Mouse (Mus musculus) forebrain, embryonic 16.5 days (tissue): Measurements from ENCODE around the gene Slc30a9. TPM values are rescaled to one million over a fixed set of nuclear protein-coding genes. Genes with fewer than 3 reads are reported as not detected.

Source experiments
- ATAC-seq: fragments of 200-750 bp; cut with Nextera tagmentation; 2 replicates; pipeline ENCODE4 v1.8.0; 2017; ENCODE audit warnings: mild to moderate bottlenecking, moderate library complexity
- H3K27ac ChIP-seq: fragments of 300-500 bp; sonication (generic); 2 replicates; pipeline ENCODE4 v1.5.1; 2014; ENCODE audit warnings: low read length, control low read depth
- H3K27me3 ChIP-seq: fragments of 300-500 bp; sonication (generic); replicated peaks from 2 replicates; pipeline ENCODE4 v1.6.1; 2014; ENCODE audit warnings: low read length; ENCODE audit not compliant: control insufficient read depth, insufficient read depth
- H3K36me3 ChIP-seq: fragments of 300-500 bp; sonication (generic); 2 replicates; pipeline ENCODE4 v1.6.1; 2014; ENCODE audit not compliant: control insufficient read depth, insufficient read depth
- H3K4me1 ChIP-seq: fragments of 300-500 bp; sonication (generic); replicated peaks from 2 replicates; pipeline ENCODE4 v1.6.1; 2014; ENCODE audit warnings: low read length; ENCODE audit not compliant: control insufficient read depth, insufficient read depth
- H3K4me2 ChIP-seq: fragments of 300-500 bp; sonication (generic); 2 replicates; pipeline ENCODE4 v1.6.1; 2014; ENCODE audit warnings: mild to moderate bottlenecking, low read length, control low read depth
- H3K4me3 ChIP-seq: fragments of 300-500 bp; sonication (generic); replicated peaks from 2 replicates; pipeline ENCODE4 v1.5.1; 2014; ENCODE audit warnings: mild to moderate bottlenecking, low read length, control low read depth
- H3K9ac ChIP-seq: fragments of 300-500 bp; sonication (generic); replicated peaks from 2 replicates; pipeline ENCODE4 v1.6.1; 2014; ENCODE audit warnings: low read depth, low read length, control low read depth
- H3K9me3 ChIP-seq: fragments of 300-500 bp; sonication (generic); 2 replicates; pipeline ENCODE4 v1.6.1; 2016; ENCODE audit warnings: low read length; ENCODE audit not compliant: control insufficient read depth
- WGBS: fragments of 180-500 bp; shearing (Covaris S2); extraction: QIAGEN DNeasy Blood & Tissue Kit; methylation state at CpG from one replicate; pipeline ENCODE4 v1.1.7; 2014; 5-methylcytosine and 5-hydroxymethylcytosine counted together
- polyA plus RNA-seq: library from polyadenylated mRNA; unstranded; fragments of >200 nt; fragmentation: Nextera tagmentation; extraction: Ambion mirVana; gene quantifications from 2 replicates; pipeline ENCODE4 v1.2.1, GENCODE M21; 2015

Gene Slc30a9
- polyA plus RNA-seq, 1 experiment from 2014 or later: 147 TPM

DNA sequence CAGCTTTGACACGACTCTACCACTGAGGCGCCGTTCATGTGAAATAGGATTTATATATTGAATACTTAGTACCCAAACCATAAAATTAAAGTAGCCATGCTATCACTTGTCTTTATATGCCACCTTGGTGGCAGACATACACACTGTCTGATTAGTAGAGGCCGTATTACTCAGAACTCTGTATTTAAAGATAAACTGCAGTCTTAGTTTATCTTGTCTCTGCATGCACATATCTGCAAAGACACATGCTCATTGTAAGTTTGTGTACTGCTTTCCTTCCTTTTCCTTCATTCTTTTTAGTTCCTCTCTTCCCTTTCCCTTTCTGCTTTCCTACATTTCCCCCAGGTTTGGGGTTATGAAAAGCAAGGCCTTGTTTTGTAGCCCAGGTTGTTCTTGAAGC lies 26.4 kb upstream of the Slc30a9 start:
- Histone ChIP-seq H3K4me2 (no peak overlapping the region), H3K36me3 (peaks cover 13% of the 10 kb centered on the region), H3K27ac (no peak overlapping the region), H3K4me1 (no peaks in the 10 kb centered on the region), H3K27me3 (no peaks in the 10 kb centered on the region), H3K9me3 (no peaks in the 10 kb centered on the region), H3K9ac (no peak overlapping the region), H3K4me3 (no peak overlapping the region)
- 96% methylated on average over 4 of the region's 4 CpGs for WGBS
- no peak for ATAC-seq

DNA sequence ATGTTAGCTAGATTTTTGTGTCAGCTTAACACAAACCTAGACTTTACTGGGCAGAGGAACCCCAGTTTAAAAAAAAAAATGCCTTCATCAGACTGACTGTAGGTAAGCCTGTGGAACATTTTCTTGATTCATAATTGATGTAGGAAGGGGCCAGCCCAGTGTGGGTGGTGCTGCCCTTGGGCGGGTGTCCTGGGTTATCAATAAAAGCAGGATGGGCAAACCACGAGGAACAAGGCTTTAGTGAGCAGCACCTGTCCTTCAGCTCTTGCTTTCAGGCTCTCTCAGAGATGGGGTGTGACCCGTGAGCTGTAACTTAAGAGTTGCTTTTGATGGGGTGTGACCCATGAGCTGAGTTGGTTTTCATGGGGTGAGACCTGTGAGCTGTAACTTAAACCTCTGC lies 11.7 kb upstream of the Slc30a9 start:
- Histone ChIP-seq H3K36me3 (peaks cover 5% of the 10 kb centered on the region; the same call in 1 of the 2 replicates), H3K27ac (no peak overlapping the region), H3K4me3 (no peak overlapping the region), H3K4me1 (no peaks in the 10 kb centered on the region), H3K9ac (no peak overlapping the region), H3K9me3 (no peaks in the 10 kb centered on the region), H3K27me3 (no peaks in the 10 kb centered on the region), H3K4me2 (no peak overlapping the region)
- WGBS: 88% methylated on average over 3 of the region's 3 CpGs
- no peak for ATAC-seq

DNA sequence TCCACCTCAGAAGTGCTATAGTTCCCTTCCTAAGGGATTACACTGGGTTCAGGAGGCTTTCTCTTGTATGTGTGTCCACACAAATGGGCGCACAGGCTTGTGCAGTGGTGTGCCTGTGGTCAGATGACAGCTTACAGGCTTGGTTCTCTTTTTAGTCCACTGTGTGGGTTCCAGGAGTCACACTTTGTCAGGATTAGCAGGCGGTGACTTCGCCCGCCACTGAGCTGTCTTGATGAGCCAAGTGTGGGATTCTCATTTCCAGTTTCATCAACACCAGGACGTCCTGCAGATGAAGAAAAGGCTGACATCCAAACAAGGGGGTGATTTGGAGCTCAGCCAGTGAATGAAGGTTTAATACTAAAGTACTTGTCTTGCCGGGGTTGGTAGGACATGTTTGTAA lies 11.1 kb upstream of the Slc30a9 start:
- Histone ChIP-seq H3K4me3 (no peak overlapping the region), H3K4me2 (no peak overlapping the region), H3K9ac (no peak overlapping the region), H3K9me3 (no peaks in the 10 kb centered on the region), H3K36me3 (peaks cover 4% of the 10 kb centered on the region; the same call in 1 of the 2 replicates), H3K27ac (no peak overlapping the region), H3K4me1 (no peaks in the 10 kb centered on the region), H3K27me3 (no peaks in the 10 kb centered on the region)
- ATAC-seq: no peak
- WGBS: 74% methylated on average over 6 of the region's 6 CpGs

DNA sequence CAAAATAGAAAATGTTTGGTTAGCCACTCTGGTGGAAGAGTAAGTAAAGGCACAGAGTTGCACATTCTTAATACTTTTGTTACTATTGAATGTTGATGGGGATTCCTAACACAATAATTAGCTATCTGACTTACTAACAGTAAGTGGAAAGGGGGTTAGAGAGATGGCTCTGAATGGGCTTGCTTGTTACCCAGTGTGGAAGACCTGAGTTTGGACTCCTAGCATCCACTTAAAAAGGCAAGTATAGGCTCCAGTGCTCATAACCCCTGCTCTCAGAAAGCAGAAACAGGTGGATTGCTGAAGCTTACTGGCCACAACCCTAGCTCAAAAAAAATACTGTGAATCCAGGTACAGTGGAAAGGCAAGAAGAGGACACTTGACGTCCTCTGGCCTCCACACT lies 10.6 kb upstream of the Slc30a9 start:
- Histone ChIP-seq H3K9ac (no peak overlapping the region), H3K4me1 (no peaks in the 10 kb centered on the region), H3K4me2 (no peak overlapping the region), H3K27me3 (no peaks in the 10 kb centered on the region), H3K36me3 (peaks cover 4% of the 10 kb centered on the region; the same call in 1 of the 2 replicates), H3K27ac (no peak overlapping the region), H3K9me3 (no peaks in the 10 kb centered on the region), H3K4me3 (no peak overlapping the region)
- ATAC-seq: no peak
- whole genome bisulfite sequencing: 89% methylated on average over 1 of the region's 1 CpGs

DNA sequence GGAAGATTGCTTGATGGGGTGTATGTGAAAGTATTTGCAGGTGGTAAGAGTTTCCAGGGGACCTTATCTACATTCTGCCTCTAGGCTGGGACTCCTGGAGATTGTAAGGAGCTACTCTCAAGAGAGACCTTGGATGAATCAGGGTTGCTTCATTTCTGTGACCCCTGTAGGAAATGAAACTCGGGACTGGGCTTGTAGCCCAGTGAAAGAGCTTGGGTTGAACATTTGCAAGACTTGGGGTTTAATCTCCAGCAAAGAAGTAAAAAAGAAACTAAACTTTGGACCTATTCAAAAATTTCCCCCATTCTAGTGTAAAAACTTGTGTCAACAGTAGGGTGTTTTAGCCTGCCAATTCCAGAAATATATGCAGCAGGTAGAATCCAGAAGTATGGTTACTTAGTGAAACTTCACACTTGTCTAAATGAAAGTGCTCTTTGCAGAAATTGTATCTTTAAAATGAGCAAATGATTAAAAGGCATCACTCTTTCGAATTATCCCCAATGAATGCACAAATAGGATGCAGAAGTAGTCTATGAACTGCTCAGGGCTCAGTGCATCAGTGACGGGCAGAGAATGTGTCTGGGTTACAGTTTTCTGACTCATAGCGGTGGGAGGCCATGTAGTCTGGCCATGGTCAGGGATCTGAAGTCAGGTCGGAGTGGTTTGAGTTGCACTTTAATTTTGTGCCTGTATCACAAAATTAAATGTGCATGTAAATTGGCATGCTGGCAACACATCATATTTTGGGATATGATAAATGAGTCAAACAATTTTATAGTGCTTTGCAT lies 9.5 kb upstream of the Slc30a9 start:
- H3K4me3 ChIP-seq: no peak overlapping the region
- H3K36me3 ChIP-seq: peaks cover 4% of the 10 kb centered on the region; the same call in 1 of the 2 replicates
- ATAC-seq: no peak
- H3K27me3 ChIP-seq: no peaks in the 10 kb centered on the region
- no peaks in the 10 kb centered on the region for H3K4me1 ChIP-seq
- no peak overlapping the region for H3K27ac ChIP-seq
- no peak overlapping the region for H3K4me2 ChIP-seq
- H3K9ac ChIP-seq: no peak overlapping the region
- WGBS: 87% methylated on average over 5 of the region's 5 CpGs
- no peaks in the 10 kb centered on the region for H3K9me3 ChIP-seq

DNA sequence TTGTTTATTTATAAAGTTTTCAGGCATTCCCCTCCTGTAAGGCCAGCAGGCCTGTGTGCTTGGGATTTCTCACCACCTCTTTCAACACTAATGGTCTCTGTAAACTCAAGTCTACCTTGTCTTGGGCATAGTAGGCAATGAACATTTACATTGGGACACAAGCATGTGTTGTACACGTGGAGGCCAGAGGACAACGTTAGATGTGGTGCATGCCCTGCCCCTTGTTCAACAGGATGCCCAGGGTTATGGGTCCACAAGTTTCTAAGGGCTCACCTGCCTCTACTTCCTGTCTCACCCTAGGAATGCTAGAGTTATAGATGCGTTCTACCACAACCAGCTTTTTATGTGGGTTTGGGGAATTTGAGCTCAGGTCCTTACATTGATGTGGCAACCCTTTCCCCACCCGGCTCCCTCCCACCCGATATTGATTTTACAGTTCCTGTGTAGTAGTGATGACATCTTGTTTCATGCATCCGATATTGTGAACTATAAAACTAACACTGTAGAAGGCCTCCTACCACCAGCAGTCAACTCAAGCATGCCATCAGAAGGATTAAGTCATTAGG lies 6.8 kb upstream of the Slc30a9 start:
- no peak overlapping the region for H3K27ac ChIP-seq
- peaks cover 2% of the 10 kb centered on the region; the same call in 1 of the 2 replicates for H3K36me3 ChIP-seq
- H3K4me1 ChIP-seq: no peaks in the 10 kb centered on the region
- H3K9ac ChIP-seq: no peak overlapping the region
- no peaks in the 10 kb centered on the region for H3K9me3 ChIP-seq
- 97% methylated on average over 6 of the region's 6 CpGs for WGBS
- H3K4me2 ChIP-seq: no peak overlapping the region
- H3K4me3 ChIP-seq: no peak overlapping the region
- no peak for ATAC-seq
- H3K27me3 ChIP-seq: no peaks in the 10 kb centered on the region

DNA sequence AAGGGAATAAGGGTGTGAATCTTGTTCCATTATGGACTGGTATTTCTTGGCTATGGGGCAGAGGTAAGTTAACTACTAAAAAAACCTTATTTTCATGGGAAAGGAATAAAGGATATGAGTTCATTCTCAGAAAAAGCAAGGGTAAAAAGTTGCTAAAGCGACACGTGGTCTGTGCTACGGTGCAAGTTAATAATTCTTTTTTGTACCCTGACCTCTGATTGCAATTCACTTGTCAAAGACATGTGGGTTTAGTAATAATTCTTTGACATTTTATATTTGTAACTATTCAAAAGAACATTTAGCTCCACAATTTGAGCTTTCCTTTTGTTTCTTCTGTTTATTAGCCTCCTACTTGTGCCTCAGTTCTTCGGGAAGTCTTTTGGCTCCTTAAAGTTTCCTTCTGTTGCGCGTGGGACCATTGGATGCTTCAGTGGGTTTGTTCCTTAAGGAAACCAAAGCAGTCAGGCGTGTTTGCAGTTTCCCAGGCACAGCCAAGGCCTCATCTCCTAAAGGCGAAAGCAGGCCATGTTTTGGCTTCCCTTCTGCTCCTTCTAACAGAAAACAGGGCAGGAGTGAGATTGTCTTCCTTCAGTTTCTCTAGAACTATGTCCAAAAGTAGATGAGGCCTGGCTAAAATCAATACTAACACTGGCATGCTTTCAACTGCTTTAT lies 5.7 kb upstream of the Slc30a9 start:
- ATAC-seq: no peak
- WGBS: 96% methylated on average over 8 of the region's 8 CpGs
- no peak overlapping the region for H3K9ac ChIP-seq

GRCm38 (mm10) chr5:67301722-67302331 lies 4.9 kb upstream of the Slc30a9 start:
- Histone ChIP-seq H3K36me3 (no peaks in the 10 kb centered on the region), H3K27me3 (no peaks in the 10 kb centered on the region), H3K9ac (no peak overlapping the region), H3K4me3 (no peak overlapping the region), H3K4me1 (no peaks in the 10 kb centered on the region), H3K4me2 (no peak overlapping the region), H3K27ac (no peak overlapping the region), H3K9me3 (no peaks in the 10 kb centered on the region)
- WGBS: 92% methylated on average over 6 of the region's 8 CpGs
- ATAC-seq: no peak

More for the DNA sequence above, 5.7 kb upstream of the Slc30a9 start:
- Histone ChIP-seq H3K4me1 (no peaks in the 10 kb centered on the region), H3K4me2 (no peak overlapping the region), H3K27ac (no peak overlapping the region), H3K36me3 (peaks cover 2% of the 10 kb centered on the region; the same call in 1 of the 2 replicates), H3K27me3 (no peaks in the 10 kb centered on the region), H3K9me3 (no peaks in the 10 kb centered on the region), H3K4me3 (no peak overlapping the region)

- Histone ChIP-seq H3K27ac (no peak overlapping the region), H3K4me2 (no peak overlapping the region), H3K27me3 (no peaks in the 10 kb centered on the region), H3K4me1 (peaks cover 11% of the 10 kb centered on the region), H3K36me3 (no peaks in the 10 kb centered on the region), H3K9ac (no peak overlapping the region), H3K9me3 (no peaks in the 10 kb centered on the region), H3K4me3 (no peak overlapping the region)
- WGBS: 92% methylated on average over 1 of the region's 1 CpGs
- no peak for ATAC-seq
These were observed 2.9 kb upstream of the Slc30a9 start for GRCm38 (mm10) chr5:67303816-67304215.
